Mouse (Mus musculus) macrophage (primary cell): ENCODE measurements around the gene Cd2ap. TPM values are rescaled to one million over a fixed set of nuclear protein-coding genes. Genes with fewer than 3 reads are reported as not detected.

Experiments used
- H3K27ac ChIP-seq: fragments of 350-480 bp; formaldehyde crosslinking; 2 replicates; pipeline ENCODE4 v1.9.0; 2021
- H3K36me3 ChIP-seq: fragments of 350-480 bp; formaldehyde crosslinking; 2 replicates; pipeline ENCODE4 v1.9.0; 2021; ENCODE audit errors: inconsistent target
- H3K4me3 ChIP-seq: fragments of 350-480 bp; formaldehyde crosslinking; 2 replicates; pipeline ENCODE4 v1.9.0; 2021; ENCODE audit errors: inconsistent target
- H3K79me2 ChIP-seq: fragments of 350-480 bp; formaldehyde crosslinking; 2 replicates; pipeline ENCODE4 v1.9.0; 2021; ENCODE audit errors: inconsistent target
- WGBS: methylation state at CpG from one replicate; pipeline ENCODE4 v1.1.7; 2026; ENCODE audit warnings: inconsistent platforms; ENCODE audit not compliant: missing documents; 5-methylcytosine and 5-hydroxymethylcytosine counted together
- polyA plus RNA-seq: library from polyadenylated mRNA; stranded (reverse); fragments of 250-400 nt; gene quantifications from 3 replicates; pipeline ENCODE4 v1.2.4, GENCODE M21; 2018; ENCODE audit warnings: inconsistent platforms

The Cd2ap gene
- polyA plus RNA-seq, 1 experiment from 2014 or later = 31.0 TPM

DNA sequence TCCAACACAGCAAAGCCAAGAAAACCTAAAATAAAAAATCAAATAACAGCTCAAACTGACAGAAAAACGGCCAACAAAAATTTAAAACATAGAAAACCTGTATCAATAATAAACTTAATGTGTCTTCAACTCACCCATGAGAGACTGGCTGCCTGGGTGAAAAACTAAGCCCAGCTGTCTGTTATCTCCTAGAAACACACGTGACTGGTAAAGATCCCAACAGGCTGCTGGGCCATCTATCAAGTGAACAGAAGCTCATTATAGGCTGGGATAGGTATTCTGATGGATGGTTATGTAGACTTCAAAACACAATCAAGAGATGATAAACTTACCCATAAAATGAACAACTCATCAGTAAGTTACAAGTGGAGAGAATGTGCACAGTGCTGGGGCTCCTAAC, 86.7 kb downstream of the Cd2ap start:
- Histone ChIP-seq H3K79me2 (no peaks in the 10 kb centered on the region), H3K27ac (no peak overlapping the region), H3K4me3 (no peak overlapping the region), H3K36me3 (peaks cover 10% of the 10 kb centered on the region; the same call in 1 of the 2 replicates)
- WGBS = 82% methylated on average over 2 of the region's 2 CpGs

GRCm38 (mm10) chr17:42788686-42789453, 87.6 kb downstream of the Cd2ap start:
- 0 out of 2 replicates have a peak, but pooled peaks cover 3% of the 10 kb centered on the region for H3K36me3 ChIP-seq
- H3K79me2 ChIP-seq = no peaks in the 10 kb centered on the region
- no peak overlapping the region for H3K4me3 ChIP-seq
- WGBS = 84% methylated on average over 5 of the region's 5 CpGs
- no peak overlapping the region for H3K27ac ChIP-seq

DNA sequence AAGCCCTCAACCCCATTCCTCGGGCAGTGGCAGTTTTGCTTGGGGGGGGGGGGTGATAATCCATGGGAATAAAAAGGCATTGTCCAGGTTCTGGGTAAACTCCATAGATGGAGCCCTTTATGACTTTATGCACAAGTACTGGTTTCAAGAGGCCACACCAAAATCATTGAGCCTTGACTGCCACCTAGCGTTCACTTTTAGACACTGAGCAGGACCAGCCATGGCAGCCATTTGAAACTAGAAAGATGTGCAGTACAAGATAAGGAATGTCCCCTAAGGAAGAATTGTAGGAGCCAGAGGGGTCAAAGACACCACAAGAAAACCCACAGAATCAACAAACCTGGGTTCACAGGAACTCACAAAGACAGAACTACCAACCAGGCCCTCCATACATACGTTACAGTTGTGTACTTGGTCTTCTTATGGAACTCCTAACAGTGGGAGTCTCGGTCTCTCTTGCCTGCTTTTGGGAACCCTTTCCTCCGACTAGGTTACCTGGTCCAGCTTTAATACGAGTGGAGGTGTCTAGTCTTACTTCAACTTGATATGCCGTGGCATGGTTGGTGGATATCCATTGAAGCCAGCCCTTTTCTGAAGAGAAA, 94.2 kb downstream of the Cd2ap start:
- WGBS = 60% methylated on average over 7 of the region's 7 CpGs

DNA sequence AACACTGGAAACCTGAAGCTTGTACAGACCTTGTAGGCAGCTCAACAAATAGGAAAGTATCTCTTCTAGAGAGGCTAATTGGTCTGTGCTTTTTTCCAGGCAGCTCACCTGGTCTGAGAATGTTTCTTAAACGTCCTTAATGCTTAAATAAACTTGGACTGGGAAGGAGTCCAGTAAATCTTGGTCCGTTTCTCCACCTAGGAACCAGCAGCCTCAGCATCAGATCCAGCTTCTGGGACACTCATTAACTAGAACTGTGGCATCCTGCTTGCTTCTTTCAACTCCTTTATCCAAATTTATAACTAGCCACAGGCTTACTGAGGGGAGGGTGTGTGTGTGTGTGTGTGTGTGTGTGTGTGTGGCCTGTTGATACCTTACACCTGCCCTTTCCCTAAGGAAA, 122.7 kb downstream of the Cd2ap start:
- Histone ChIP-seq H3K79me2 (no peaks in the 10 kb centered on the region), H3K4me3 (no peak overlapping the region), H3K36me3 (no peaks in the 10 kb centered on the region), H3K27ac (no peak overlapping the region)
- WGBS = 57% methylated on average over 2 of the region's 2 CpGs

More for the DNA sequence above, 94.2 kb downstream of the Cd2ap start:
- Histone ChIP-seq H3K36me3 (no peaks in the 10 kb centered on the region), H3K27ac (no peak overlapping the region), H3K4me3 (no peak overlapping the region), H3K79me2 (no peaks in the 10 kb centered on the region)

DNA sequence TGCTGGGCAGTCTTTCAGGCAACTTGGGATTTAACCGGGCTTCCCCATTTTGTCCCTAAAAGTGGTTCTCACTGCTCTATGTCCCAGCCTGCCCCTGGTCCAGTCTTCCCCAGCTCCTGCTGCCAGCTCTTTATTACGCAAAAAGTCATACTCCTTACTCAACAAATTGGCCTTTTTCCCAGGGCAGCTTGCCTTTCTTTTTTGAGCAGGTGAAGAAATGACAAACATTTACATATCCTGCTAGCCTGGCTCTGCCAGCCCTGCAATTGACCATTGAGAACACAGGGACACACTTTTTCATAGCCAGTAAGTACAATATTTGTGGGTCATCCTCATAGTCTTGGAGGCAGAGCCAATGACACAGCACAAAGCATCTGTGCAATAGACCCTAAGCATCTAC, 124.3 kb downstream of the Cd2ap start:
- Histone ChIP-seq H3K27ac (no peak overlapping the region), H3K36me3 (no peaks in the 10 kb centered on the region), H3K4me3 (no peak overlapping the region), H3K79me2 (no peaks in the 10 kb centered on the region)
- 90% methylated on average over 2 of the region's 2 CpGs for WGBS

DNA sequence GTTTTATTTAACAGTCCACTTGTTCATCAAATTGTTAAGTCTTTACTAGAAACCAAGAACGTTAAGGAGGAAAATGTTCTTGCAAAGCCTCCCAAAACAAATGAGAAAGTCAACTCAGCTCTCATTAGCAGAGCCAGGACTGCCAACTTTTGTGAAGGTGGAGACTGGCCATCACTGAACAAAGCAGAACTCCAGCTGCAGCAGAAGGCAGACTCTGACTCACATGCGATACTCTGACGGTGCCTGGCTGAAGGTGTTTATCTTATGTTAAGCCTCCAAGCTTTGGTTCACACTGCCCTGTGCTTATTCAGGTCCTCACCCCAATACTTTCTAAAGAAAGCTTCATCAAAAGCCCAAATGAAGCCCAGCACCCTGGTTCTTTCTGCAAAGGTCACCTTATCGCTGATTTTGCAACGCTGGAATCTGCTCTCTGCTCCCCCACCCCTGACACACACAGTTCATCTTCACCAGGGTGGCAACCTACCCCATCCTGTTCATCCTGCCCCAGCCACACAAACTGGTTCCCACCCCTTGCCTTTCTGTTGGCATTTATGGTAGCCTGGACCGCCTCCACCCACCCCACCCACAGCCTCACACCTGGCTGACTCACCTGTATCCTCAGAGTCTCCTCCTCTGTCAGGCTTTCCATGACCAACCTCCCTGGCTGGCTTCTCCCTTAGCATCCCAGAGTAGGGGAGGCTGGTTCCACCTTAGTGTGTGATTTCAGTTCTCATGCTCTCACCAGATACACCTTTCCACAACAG, 130.6 kb downstream of the Cd2ap start:
- WGBS = 87% methylated on average over 6 of the region's 6 CpGs
- no peak overlapping the region for H3K4me3 ChIP-seq
- no peaks in the 10 kb centered on the region for H3K36me3 ChIP-seq
- no peaks in the 10 kb centered on the region for H3K79me2 ChIP-seq
- no peak overlapping the region for H3K27ac ChIP-seq

Other genes with a start within 250 kb of the Cd2ap start
- not detected in 3 replicates for gene Adgrf4, start 184.4 kb downstream of the Cd2ap start, polyA plus RNA-seq
- gene Adgrf2, start 134.5 kb downstream of the Cd2ap start, polyA plus RNA-seq = not detected in 3 replicates
- gene Tnfrsf21, start 139.9 kb upstream of the Cd2ap start, polyA plus RNA-seq = 20.9 to 43.2 TPM (median 42.8 TPM) in 3 replicates